Mouse (Mus musculus) MEL (cell line): ENCODE measurements at regions not wholly inside any gene's neighbourhood (a gene's known extent, or its start where the extent isn't known, plus 50 kb on each side); places are given as distances from the start of the nearest gene placed in this dataset.

Source experiments
- DNase-seq: peaks from one replicate; pipeline ENCODE4 v3.0.0; 2011; ENCODE audit warnings: low read depth, low spot score
- H3K27ac ChIP-seq: 2 replicates; pipeline ENCODE4 v1.5.1; 2012; ENCODE audit warnings: low read depth, mild to moderate bottlenecking, control low read depth, low read length, moderate library complexity; ENCODE audit not compliant: control insufficient read depth
- H3K27me3 ChIP-seq, 2 experiments: fragments of 150-350 bp in 1 of 2; sonication (generic) in 1 of 2; 2 replicates each; pipeline ENCODE4 v1.6.1; 2012; ENCODE audit warnings: low read length in 2 of 2, mild to moderate bottlenecking in 2 of 2, improper control_type of control experiment in 1 of 2, moderate library complexity in 1 of 2; ENCODE audit not compliant: insufficient read depth in 2 of 2, control insufficient read depth in 1 of 2
- H3K36me3 ChIP-seq, 2 experiments: 2 replicates each; pipeline ENCODE4 v1.6.1; 2012 to 2014; ENCODE audit warnings: low read length in 2 of 2, improper control_type of control experiment in 1 of 2, inconsistent platforms in 1 of 2, mild to moderate bottlenecking in 1 of 2; ENCODE audit not compliant: insufficient read depth in 2 of 2, control insufficient read depth in 1 of 2
- H3K4me1 ChIP-seq, 2 experiments: fragments of 150-350 bp in 1 of 2; sonication (generic) in 1 of 2; 2 replicates each; pipeline ENCODE4 v1.6.1; 2012; ENCODE audit warnings: low read length in 2 of 2, improper control_type of control experiment in 1 of 2, mild to moderate bottlenecking in 1 of 2; ENCODE audit not compliant: insufficient read depth in 2 of 2, control insufficient read depth in 1 of 2
- H3K4me3 ChIP-seq, 2 experiments: fragments of 150-350 bp in 1 of 2; sonication (generic) in 1 of 2; 2 replicates each; pipeline ENCODE4 v1.5.1; 2012; ENCODE audit warnings: low read depth in 2 of 2, low read length in 2 of 2, mild to moderate bottlenecking in 2 of 2, moderate library complexity in 2 of 2, control low read depth in 1 of 2, improper control_type of control experiment in 1 of 2; ENCODE audit not compliant: control insufficient read depth in 1 of 2, insufficient read depth in 1 of 2
- H3K79me2 ChIP-seq: 2 replicates; pipeline ENCODE4 v1.6.1; 2012; ENCODE audit warnings: mild to moderate bottlenecking, low read length, moderate library complexity; ENCODE audit not compliant: control insufficient read depth, poor library complexity, insufficient read depth
- H3K9ac ChIP-seq: 2 replicates; pipeline ENCODE4 v1.6.1; 2012; ENCODE audit warnings: low read depth, mild to moderate bottlenecking, control low read depth, low read length, moderate library complexity; ENCODE audit not compliant: control insufficient read depth, poor library complexity, severe bottlenecking
- H3K9me3 ChIP-seq: fragments of 150-350 bp; sonication (generic); replicated peaks from 2 replicates; pipeline ENCODE4 v1.6.1; 2012; ENCODE audit warnings: mild to moderate bottlenecking, low read length, improper control_type of control experiment, moderate library complexity; ENCODE audit not compliant: insufficient read depth
- CTCF ChIP-seq, 3 experiments: IDR thresholded peaks in 2 of 3; conservative IDR thresholded peaks in 1 of 3; 2 replicates each; pipeline ENCODE4 v1.5.1; 2011 to 2012; ENCODE audit warnings: low read length in 3 of 3, low read depth in 2 of 3, mild to moderate bottlenecking in 2 of 3, improper control_type of control experiment in 1 of 3, inconsistent platforms in 1 of 3, mixed read lengths in 1 of 3, moderate library complexity in 1 of 3; ENCODE audit not compliant: control insufficient read depth in 1 of 3, insufficient read depth in 1 of 3, poor library complexity in 1 of 3, severe bottlenecking in 1 of 3
- E2F4 ChIP-seq: IDR thresholded peaks from 2 replicates; pipeline ENCODE4 v1.6.1; 2011; ENCODE audit warnings: low read depth, low read length, improper control_type of control experiment, borderline replicate concordance
- ELF1 ChIP-seq: IDR thresholded peaks from 2 replicates; pipeline ENCODE4 v1.6.1; 2014; ENCODE audit warnings: low read depth, mild to moderate bottlenecking, inconsistent platforms, low read length, improper control_type of control experiment, moderate library complexity
- EP300 ChIP-seq, 2 experiments: IDR thresholded peaks; 2 replicates each; pipeline ENCODE4 v1.6.1; 2011; ENCODE audit warnings: improper control_type of control experiment in 2 of 2, low read length in 2 of 2, low read depth in 1 of 2, mild to moderate bottlenecking in 1 of 2
- ETS1 ChIP-seq: IDR thresholded peaks from 2 replicates; pipeline ENCODE4 v1.6.1; 2012; ENCODE audit warnings: low read depth, mild to moderate bottlenecking, inconsistent platforms, low read length, improper control_type of control experiment, moderate library complexity
- GABPA ChIP-seq: IDR thresholded peaks from 2 replicates; pipeline ENCODE4 v1.6.1; 2012; ENCODE audit warnings: low read depth, mild to moderate bottlenecking, inconsistent platforms, low read length, improper control_type of control experiment, moderate library complexity
- GATA1 ChIP-seq: IDR thresholded peaks from 2 replicates; pipeline ENCODE4 v1.6.1; 2011; ENCODE audit warnings: low read depth, low read length, improper control_type of control experiment
- JUND ChIP-seq: IDR thresholded peaks from 2 replicates; pipeline ENCODE4 v1.6.1; 2011; ENCODE audit warnings: low read depth, mild to moderate bottlenecking, improper control_type of control experiment, low read length
- MAZ ChIP-seq: IDR thresholded peaks from 2 replicates; pipeline ENCODE4 v1.6.1; 2012; ENCODE audit warnings: low read depth, mild to moderate bottlenecking, inconsistent platforms, low read length, improper control_type of control experiment
- MXI1 ChIP-seq: IDR thresholded peaks from 2 replicates; pipeline ENCODE4 v1.6.1; 2011; ENCODE audit warnings: mild to moderate bottlenecking, low read depth, low read length, improper control_type of control experiment
- MYB ChIP-seq: IDR thresholded peaks from 2 replicates; pipeline ENCODE4 v1.6.1; 2011; ENCODE audit warnings: mild to moderate bottlenecking, low read depth, low read length, improper control_type of control experiment
- MYC ChIP-seq: IDR thresholded peaks from 2 replicates; pipeline ENCODE4 v1.6.1; 2011; ENCODE audit warnings: low read depth, mild to moderate bottlenecking, low read length, improper control_type of control experiment, moderate library complexity
- NELFE ChIP-seq: IDR thresholded peaks from 2 replicates; pipeline ENCODE4 v1.6.1; 2011; ENCODE audit warnings: low read depth, low read length, improper control_type of control experiment
- NRF1 ChIP-seq: IDR thresholded peaks from 2 replicates; pipeline ENCODE4 v1.6.1; 2014; ENCODE audit warnings: low read depth, mild to moderate bottlenecking, inconsistent platforms, low read length, improper control_type of control experiment, moderate library complexity; ENCODE audit not compliant: poor library complexity, insufficient read depth, severe bottlenecking
- POLR2A ChIP-seq, 2 experiments: IDR thresholded peaks; 2 replicates each; pipeline ENCODE4 v1.6.1; 2011 to 2012; ENCODE audit warnings: low read length in 2 of 2, mild to moderate bottlenecking in 2 of 2, control low read depth in 1 of 2, improper control_type of control experiment in 1 of 2, low read depth in 1 of 2, moderate library complexity in 1 of 2; ENCODE audit not compliant: control insufficient read depth in 1 of 2, insufficient read depth in 1 of 2, poor library complexity in 1 of 2
- POLR2AphosphoS2 ChIP-seq: IDR thresholded peaks from 2 replicates; pipeline ENCODE4 v1.6.1; 2011; ENCODE audit warnings: low read length, improper control_type of control experiment
- RCOR1 ChIP-seq: IDR thresholded peaks from 2 replicates; pipeline ENCODE4 v1.6.1; 2012; ENCODE audit warnings: low read depth, mild to moderate bottlenecking, inconsistent platforms, low read length, improper control_type of control experiment
- SIN3A ChIP-seq: IDR thresholded peaks from 2 replicates; pipeline ENCODE4 v1.6.1; 2012; ENCODE audit warnings: low read length, improper control_type of control experiment, inconsistent platforms
- SMC3 ChIP-seq: IDR thresholded peaks from 2 replicates; pipeline ENCODE4 v1.6.1; 2011; ENCODE audit warnings: low read depth, low read length, improper control_type of control experiment
- TAL1 ChIP-seq: IDR thresholded peaks from 2 replicates; pipeline ENCODE4 v1.6.1; 2012; ENCODE audit warnings: mild to moderate bottlenecking, inconsistent platforms, low read length, moderate library complexity, mixed read lengths
- TBP ChIP-seq: IDR thresholded peaks from 2 replicates; pipeline ENCODE4 v1.8.0; 2011; ENCODE audit warnings: low read depth, low read length, improper control_type of control experiment
- UBTF ChIP-seq: IDR thresholded peaks from 2 replicates; pipeline ENCODE4 v1.6.1; 2012; ENCODE audit warnings: low read depth, mild to moderate bottlenecking, inconsistent platforms, low read length, improper control_type of control experiment, moderate library complexity, borderline replicate concordance; ENCODE audit not compliant: insufficient read depth
- USF2 ChIP-seq, 2 experiments: IDR thresholded peaks; 2 replicates each; pipeline ENCODE4 v1.6.1; 2011 to 2012; ENCODE audit warnings: improper control_type of control experiment in 2 of 2, low read length in 2 of 2, borderline replicate concordance in 1 of 2, inconsistent platforms in 1 of 2, low read depth in 1 of 2, mild to moderate bottlenecking in 1 of 2; ENCODE audit not compliant: insufficient read depth in 1 of 2
- ZC3H11A ChIP-seq: IDR thresholded peaks from 2 replicates; pipeline ENCODE4 v1.6.1; 2012; ENCODE audit warnings: low read depth, mild to moderate bottlenecking, inconsistent platforms, low read length, improper control_type of control experiment
- ZKSCAN1 ChIP-seq: IDR thresholded peaks from 2 replicates; pipeline ENCODE4 v1.6.1; 2012; ENCODE audit warnings: low read depth, mild to moderate bottlenecking, inconsistent platforms, low read length, improper control_type of control experiment, moderate library complexity
- ZMIZ1 ChIP-seq: IDR thresholded peaks from 2 replicates; pipeline ENCODE4 v1.6.1; 2012; ENCODE audit warnings: low read depth, mild to moderate bottlenecking, inconsistent platforms, low read length, improper control_type of control experiment, moderate library complexity
- ZNF384 ChIP-seq: IDR thresholded peaks from 2 replicates; pipeline ENCODE4 v1.6.1; 2012; ENCODE audit warnings: low read depth, mild to moderate bottlenecking, inconsistent platforms, low read length, improper control_type of control experiment

GRCm38 (mm10) chr16:74785365-74786119 is 373.9 kb upstream of the Robo2 start:
- Histone ChIP-seq H3K36me3 (no peaks in the 10 kb centered on the region), H3K9ac (no peak overlapping the region), H3K9me3 (no peaks in the 10 kb centered on the region), H3K4me3 (no peak overlapping the region), H3K4me1 (no peaks in the 10 kb centered on the region), H3K79me2 (no peaks in the 10 kb centered on the region), H3K27me3 (no peaks in the 10 kb centered on the region), H3K27ac (no peak overlapping the region)
- TF ChIP-seq NELFE: no peak
- TF ChIP-seq MXI1: no peak
- no peak for TF ChIP-seq ETS1
- TF ChIP-seq MYC: no peak
- TF ChIP-seq E2F4: no peak
- no peak for TF ChIP-seq MYB
- no peak for TF ChIP-seq GABPA
- no peak for TF ChIP-seq USF2 (IDR thresholded peaks at IDR 0.05; ENCODE audit: borderline replicate concordance in 1 of 2, insufficient read depth in 1 of 2, low read depth in 1 of 2, low read length in 2 of 2)
- no peak for TF ChIP-seq EP300 (IDR thresholded peaks at IDR 0.05; ENCODE audit: low read depth in 1 of 2, low read length in 2 of 2)
- no peak for TF ChIP-seq ZNF384
- no peak for TF ChIP-seq SMC3
- no peak for TF ChIP-seq JUND
- no peak for TF ChIP-seq TAL1
- TF ChIP-seq NRF1: no peak
- TF ChIP-seq UBTF: no peak
- TF ChIP-seq POLR2AphosphoS2: no peak
- TF ChIP-seq TBP: no peak
- no peak for TF ChIP-seq ZMIZ1
- no peak for TF ChIP-seq CTCF (IDR thresholded peaks at IDR 0.05 in 2 of 3, conservative IDR thresholded peaks at IDR 0.05 in 1 of 3; ENCODE audit: control insufficient read depth in 1 of 3, insufficient read depth in 1 of 3, low read depth in 2 of 3, low read length in 3 of 3, poor library complexity in 1 of 3, severe bottlenecking in 1 of 3)
- no peak for TF ChIP-seq ELF1
- DNase-seq: no peak

- Histone ChIP-seq H3K9me3 (no peaks in the 10 kb centered on the region), H3K9ac (no peak overlapping the region), H3K27ac (no peak overlapping the region), H3K4me3 (no peak overlapping the region), H3K4me1 (no peaks in the 10 kb centered on the region), H3K79me2 (no peaks in the 10 kb centered on the region), H3K27me3 (no peaks in the 10 kb centered on the region), H3K36me3 (no peaks in the 10 kb centered on the region)
- TF ChIP-seq SIN3A: no peak
- no peak for TF ChIP-seq ETS1
- no peak for TF ChIP-seq MXI1
- TF ChIP-seq E2F4: no peak
- TF ChIP-seq MYC: no peak
- no peak for TF ChIP-seq ZC3H11A
- TF ChIP-seq TBP: no peak
- no peak for TF ChIP-seq ZKSCAN1
- no peak for TF ChIP-seq MYB
- no peak for TF ChIP-seq ZMIZ1
- no peak for TF ChIP-seq ELF1
- TF ChIP-seq EP300 (IDR thresholded peaks at IDR 0.05; ENCODE audit: low read depth in 1 of 2, low read length in 2 of 2): no peak
- no peak for TF ChIP-seq POLR2A (IDR thresholded peaks at IDR 0.05; ENCODE audit: control insufficient read depth in 1 of 2, insufficient read depth in 1 of 2, low read depth in 1 of 2, low read length in 2 of 2, poor library complexity in 1 of 2)
- TF ChIP-seq TAL1: no peak
- TF ChIP-seq GABPA: no peak
- no peak for TF ChIP-seq MAZ
- no peak for TF ChIP-seq RCOR1
- TF ChIP-seq GATA1: no peak
- TF ChIP-seq SMC3: no peak
- DNase-seq: no peak
Observed at GRCm38 (mm10) chr16:74780388-74780787, 368.8 kb upstream of the Robo2 start.
